Mouse (Mus musculus) erythroblast, embryonic 14.5 days (primary cell): ENCODE data around the gene Gm10570. TPM values are rescaled to one million over a fixed set of nuclear protein-coding genes. Genes with fewer than 3 reads are reported as not detected.

Experiments
- H3K27me3 ChIP-seq: 2 replicates; pipeline ENCODE4 v1.6.1; 2012; ENCODE audit warnings: inconsistent platforms; ENCODE audit not compliant: control insufficient read depth
- H3K36me3 ChIP-seq: 2 replicates; pipeline ENCODE4 v1.6.1; 2012; ENCODE audit warnings: mild to moderate bottlenecking, inconsistent platforms; ENCODE audit not compliant: control insufficient read depth
- H3K4me1 ChIP-seq: 2 replicates; pipeline ENCODE4 v1.6.1; 2012; ENCODE audit warnings: inconsistent platforms; ENCODE audit not compliant: control insufficient read depth
- H3K4me3 ChIP-seq: replicated peaks from 2 replicates; pipeline ENCODE3; 2012; ENCODE audit warnings: moderate library complexity, mild to moderate bottlenecking, inconsistent platforms
- H3K9me3 ChIP-seq: 2 replicates; pipeline ENCODE4 v1.6.1; 2012; ENCODE audit warnings: low read length, inconsistent platforms, mixed read lengths; ENCODE audit not compliant: control insufficient read depth
- GATA1 ChIP-seq: IDR thresholded peaks from 2 replicates; pipeline ENCODE4 v1.6.1; 2012; ENCODE audit warnings: low read length, inconsistent platforms, mixed read lengths
- TAL1 ChIP-seq: IDR thresholded peaks from 3 replicates; pipeline ENCODE4 v1.6.1; 2012; ENCODE audit warnings: low read length, inconsistent platforms, mixed read lengths
- polyA plus RNA-seq: library from polyadenylated mRNA; stranded (reverse); fragments of >175 nt; gene quantifications from 2 replicates; pipeline ENCODE4 v1.2.3, GENCODE M21; 2012

Gene Gm10570
- polyA plus RNA-seq, 1 experiment: not detected

- Histone ChIP-seq H3K27me3 (no peaks in the 10 kb centered on the region), H3K4me3 (peak overlapping the region; percentile 62), H3K9me3 (no peaks in the 10 kb centered on the region), H3K36me3 (no peaks in the 10 kb centered on the region; the same call in 1 of the 2 replicates), H3K4me1 (peaks cover 81% of the 10 kb centered on the region)
- TF ChIP-seq GATA1: peak; percentile 25; the same call in 1 of the 2 replicates
- TF ChIP-seq TAL1: no peak
These were observed 12.1 kb downstream of the Gm10570 start for GRCm38 (mm10) chr4:130296243-130296965.

GRCm38 (mm10) chr4:130295047-130295745 is 13.3 kb downstream of the Gm10570 start:
- Histone ChIP-seq H3K27me3 (peaks cover 6% of the 10 kb centered on the region; the same call in 1 of the 2 replicates), H3K4me1 (peaks cover 76% of the 10 kb centered on the region), H3K36me3 (no peaks in the 10 kb centered on the region; the same call in 1 of the 2 replicates), H3K9me3 (no peaks in the 10 kb centered on the region), H3K4me3 (peak overlapping the region; percentile 62)
- TF ChIP-seq GATA1 (0 out of 2 replicates have a peak, but pooled peaks have one; percentile 18), TAL1 (no peak)

- H3K4me3 ChIP-seq: peak overlapping the region; percentile 62
- H3K36me3 ChIP-seq: no peaks in the 10 kb centered on the region; the same call in 1 of the 2 replicates
- H3K4me1 ChIP-seq: peaks cover 71% of the 10 kb centered on the region
- peaks cover 11% of the 10 kb centered on the region for H3K27me3 ChIP-seq
- TF ChIP-seq GATA1: peak; percentile 66
- peak; percentile 45; the same call in 2 of the 3 replicates for TF ChIP-seq TAL1
- H3K9me3 ChIP-seq: no peaks in the 10 kb centered on the region
These were observed 14.0 kb downstream of the Gm10570 start for GRCm38 (mm10) chr4:130294513-130294912.

GRCm38 (mm10) chr4:130292271-130292670 is 16.2 kb downstream of the Gm10570 start:
- Histone ChIP-seq H3K4me3 (no peak overlapping the region), H3K27me3 (peaks cover 23% of the 10 kb centered on the region), H3K36me3 (no peaks in the 10 kb centered on the region; the same call in 1 of the 2 replicates), H3K9me3 (no peaks in the 10 kb centered on the region), H3K4me1 (peaks cover 49% of the 10 kb centered on the region)
- TF ChIP-seq TAL1 (no peak), GATA1 (no peak)

- H3K36me3 ChIP-seq: no peaks in the 10 kb centered on the region; the same call in 1 of the 2 replicates
- H3K4me1 ChIP-seq: peaks cover 25% of the 10 kb centered on the region
- no peak for TF ChIP-seq TAL1
- no peak for TF ChIP-seq GATA1
- peaks cover 45% of the 10 kb centered on the region for H3K27me3 ChIP-seq
- no peak overlapping the region for H3K4me3 ChIP-seq
- H3K9me3 ChIP-seq: no peaks in the 10 kb centered on the region
These were observed 18.6 kb downstream of the Gm10570 start for GRCm38 (mm10) chr4:130289824-130290223.

- Histone ChIP-seq H3K4me3 (no peak overlapping the region), H3K36me3 (no peaks in the 10 kb centered on the region), H3K9me3 (no peaks in the 10 kb centered on the region), H3K27me3 (peaks cover 73% of the 10 kb centered on the region), H3K4me1 (no peaks in the 10 kb centered on the region)
- no peak for TF ChIP-seq TAL1
- TF ChIP-seq GATA1: no peak
These were observed 21.9 kb downstream of the Gm10570 start for GRCm38 (mm10) chr4:130286531-130286930.

GRCm38 (mm10) chr4:130283826-130284225 is 24.6 kb downstream of the Gm10570 start:
- no peak overlapping the region for H3K4me3 ChIP-seq
- H3K27me3 ChIP-seq: peaks cover 84% of the 10 kb centered on the region
- TF ChIP-seq GATA1: no peak
- TF ChIP-seq TAL1: no peak
- no peaks in the 10 kb centered on the region for H3K36me3 ChIP-seq
- H3K9me3 ChIP-seq: no peaks in the 10 kb centered on the region
- H3K4me1 ChIP-seq: no peaks in the 10 kb centered on the region

- H3K36me3 ChIP-seq: no peaks in the 10 kb centered on the region
- H3K4me1 ChIP-seq: no peaks in the 10 kb centered on the region
- H3K9me3 ChIP-seq: no peaks in the 10 kb centered on the region
- H3K27me3 ChIP-seq: peaks cover 87% of the 10 kb centered on the region
- TF ChIP-seq TAL1: no peak
- TF ChIP-seq GATA1: no peak
- no peak overlapping the region for H3K4me3 ChIP-seq
These were observed 25.6 kb downstream of the Gm10570 start for GRCm38 (mm10) chr4:130282856-130283255.

GRCm38 (mm10) chr4:130279105-130279504 is 29.4 kb downstream of the Gm10570 start, which contains the start of gene Serinc2:
Gene Serinc2, minus strand, starts transcription at chr4:130279205.
- H3K4me1 ChIP-seq: peaks cover 8% of the 10 kb centered on the region
- H3K27me3 ChIP-seq: peaks cover 93% of the 10 kb centered on the region
- no peak for TF ChIP-seq GATA1
- no peak for TF ChIP-seq TAL1
- no peak within 1 kb of the TSS for H3K4me3 ChIP-seq
- no peaks in the 10 kb centered on the region for H3K36me3 ChIP-seq
- H3K9me3 ChIP-seq: peaks cover 2% of the 10 kb centered on the region; the same call in 1 of the 2 replicates
